Mouse (Mus musculus) ovary, postnatal 10 days (tissue): ENCODE results near the gene Vps41.

Source experiments
- DNase-seq: peaks from one replicate; pipeline ENCODE4 v3.0.0; 2022; ENCODE audit warnings: low spot score

The Vps41 gene

DNA sequence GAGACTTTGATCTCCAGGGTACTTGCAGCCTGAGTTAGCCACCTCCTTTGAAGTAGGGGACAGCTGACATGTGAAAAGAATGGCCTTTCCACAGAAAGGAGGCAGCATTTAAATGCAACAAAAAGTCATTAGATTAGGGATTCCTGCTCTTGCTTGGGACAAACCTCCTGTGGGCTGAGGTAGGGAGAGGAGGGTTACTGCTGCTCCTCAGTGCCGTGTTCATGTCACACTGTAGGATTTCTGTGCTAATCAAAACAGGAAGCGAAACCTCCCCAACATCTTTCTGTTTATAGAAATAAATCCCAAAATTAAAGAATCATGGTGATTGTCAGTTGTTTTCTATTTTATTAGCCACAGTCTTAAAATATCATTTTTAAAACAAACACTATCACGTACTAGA lies 77.4 kb downstream of the Vps41 start:
- DNase-seq = no peak

DNA sequence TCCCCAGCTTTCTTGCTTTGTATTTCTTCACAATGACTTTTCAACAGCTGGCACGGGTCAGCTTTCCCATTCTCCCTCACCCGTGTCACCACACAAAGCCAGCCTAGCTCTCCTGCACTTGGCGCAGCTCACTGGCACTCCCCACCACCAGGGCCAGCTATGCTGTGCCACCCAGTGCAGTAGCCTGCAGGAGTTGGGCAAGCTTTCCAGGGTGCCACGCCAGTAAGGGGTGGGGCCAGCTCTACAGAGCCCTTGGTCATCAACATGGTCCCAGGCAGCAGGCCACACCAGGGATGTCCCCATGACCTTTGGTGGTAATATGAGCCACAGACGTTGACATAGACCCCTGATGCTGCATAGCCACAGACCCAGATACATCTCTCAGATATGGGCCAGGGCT lies 80.5 kb downstream of the Vps41 start:
- no peak for DNase-seq

DNA sequence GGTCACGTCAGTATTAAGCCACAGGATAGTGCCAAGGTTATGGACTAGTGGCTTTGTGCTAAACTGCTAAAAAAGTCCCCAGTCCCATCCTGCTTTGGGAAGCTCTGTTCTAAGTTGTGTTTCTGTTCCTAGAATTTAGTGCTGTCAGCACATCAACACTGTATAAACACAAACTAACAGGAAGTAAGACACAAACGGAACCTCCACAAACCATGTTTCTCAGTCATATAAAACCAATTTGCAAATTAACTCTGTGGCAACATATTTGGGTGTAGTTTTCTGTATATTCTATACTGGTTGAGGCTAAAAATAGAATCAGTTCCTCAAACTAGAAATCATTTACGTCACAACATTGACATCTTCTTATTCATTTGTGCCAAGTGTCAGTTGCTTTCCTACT lies 83.3 kb downstream of the Vps41 start:
- no peak for DNase-seq

DNA sequence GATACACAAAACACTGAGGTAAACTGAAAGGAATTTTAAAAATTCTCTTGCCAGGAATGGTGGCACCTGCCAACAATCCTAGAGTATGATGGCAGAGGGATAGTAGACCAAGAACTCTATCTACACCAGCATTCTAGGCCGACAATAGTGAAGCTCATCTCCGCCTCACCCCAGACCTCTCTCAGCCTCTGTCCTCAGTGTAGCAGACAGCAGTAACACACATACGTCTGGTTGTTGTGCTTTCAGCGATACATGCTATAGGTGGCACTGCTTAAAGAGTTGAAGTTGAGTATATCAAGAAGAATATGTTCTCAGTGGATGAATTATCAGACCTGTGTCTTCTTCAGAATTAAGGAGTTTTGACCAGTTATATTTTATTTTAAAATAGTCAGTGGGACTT lies 92.4 kb downstream of the Vps41 start:
- DNase-seq = no peak

DNA sequence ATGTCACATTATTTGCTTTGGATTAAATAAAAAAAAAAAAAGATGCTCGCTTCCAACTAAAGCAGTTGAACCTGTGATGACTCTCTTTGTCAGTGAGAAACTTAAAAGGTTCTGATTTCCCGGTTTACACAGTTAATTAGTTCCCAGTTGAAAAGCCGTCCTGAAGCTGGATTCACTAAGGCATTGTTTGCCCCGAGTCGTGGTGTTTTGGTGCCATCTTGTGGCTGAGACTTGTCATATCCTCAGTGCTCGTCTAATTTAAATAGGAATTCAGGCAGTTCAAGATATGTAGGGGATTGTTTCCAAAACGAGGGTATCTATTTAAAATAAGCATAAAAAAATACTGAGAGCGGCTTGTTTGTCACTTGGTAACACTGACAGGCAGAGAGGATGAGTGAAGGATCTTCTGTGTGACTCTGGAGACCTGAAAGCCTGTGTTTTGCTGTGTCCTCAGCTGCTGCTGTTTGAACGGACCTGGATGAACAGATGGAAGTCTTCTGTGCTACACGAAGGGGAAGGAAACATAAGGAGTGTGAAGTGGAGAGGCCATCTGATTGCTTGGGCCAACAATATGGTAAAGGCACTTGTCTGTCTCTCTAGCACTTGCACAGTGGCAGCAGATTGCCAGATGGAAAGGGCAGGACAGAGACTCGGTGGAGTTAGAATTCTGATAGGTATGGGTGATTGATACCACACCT lies 93.0 kb downstream of the Vps41 start:
- DNase-seq = peak; percentile 28

DNA sequence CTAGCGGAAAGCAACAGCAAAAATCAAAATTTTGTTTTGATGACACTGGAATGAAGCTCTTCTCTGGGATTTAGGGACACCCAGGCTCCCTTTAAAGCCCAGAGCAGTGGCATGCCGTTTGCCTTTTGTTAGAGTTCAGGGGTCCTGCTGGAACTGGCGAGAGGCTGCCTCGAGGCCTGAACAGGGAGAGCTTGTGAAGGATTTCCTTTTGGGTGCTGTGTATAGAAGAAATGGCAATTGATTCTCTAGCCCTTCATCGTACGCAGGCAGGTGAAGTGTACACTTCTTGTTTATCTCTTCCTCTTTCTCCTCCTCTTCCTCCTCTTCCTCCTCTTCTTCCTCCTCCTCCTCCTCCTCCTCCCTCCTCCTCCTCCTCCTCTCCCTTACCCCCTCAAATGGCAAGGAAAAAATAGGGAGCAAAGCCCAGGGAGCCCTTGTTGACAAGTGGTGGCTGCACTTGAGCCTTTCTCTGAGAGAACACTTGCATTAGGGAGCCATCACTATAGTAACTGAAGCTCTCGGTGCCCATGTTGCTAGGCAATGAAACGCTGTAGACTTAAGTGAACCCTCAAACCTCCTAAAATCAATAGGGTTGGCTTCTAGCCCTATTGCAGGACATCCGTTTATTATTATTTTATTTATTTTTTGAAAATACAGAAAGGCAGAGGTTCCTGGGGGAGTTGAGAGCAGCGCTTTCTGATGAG lies 107.5 kb downstream of the Vps41 start:
- no peak for DNase-seq

DNA sequence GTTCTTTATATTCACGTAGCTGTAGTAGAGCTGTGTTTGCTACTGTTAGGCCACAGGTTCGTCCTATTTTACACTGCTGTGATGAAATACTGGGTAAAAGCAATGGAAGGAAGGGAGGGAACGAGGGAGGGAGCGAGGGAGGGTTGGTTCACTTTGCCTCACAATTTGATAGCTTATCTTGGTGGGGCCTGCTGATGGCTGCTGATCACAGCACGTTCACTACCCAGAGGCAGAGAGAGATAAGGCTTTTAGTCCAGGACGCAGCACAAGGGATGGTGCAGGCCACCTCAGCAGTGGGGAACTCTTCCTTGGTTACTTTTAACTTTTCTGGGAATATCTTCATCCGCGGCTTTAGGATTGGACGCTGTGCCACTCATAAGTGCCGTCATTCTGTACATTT lies 109.9 kb downstream of the Vps41 start:
- DNase-seq = no peak

DNA sequence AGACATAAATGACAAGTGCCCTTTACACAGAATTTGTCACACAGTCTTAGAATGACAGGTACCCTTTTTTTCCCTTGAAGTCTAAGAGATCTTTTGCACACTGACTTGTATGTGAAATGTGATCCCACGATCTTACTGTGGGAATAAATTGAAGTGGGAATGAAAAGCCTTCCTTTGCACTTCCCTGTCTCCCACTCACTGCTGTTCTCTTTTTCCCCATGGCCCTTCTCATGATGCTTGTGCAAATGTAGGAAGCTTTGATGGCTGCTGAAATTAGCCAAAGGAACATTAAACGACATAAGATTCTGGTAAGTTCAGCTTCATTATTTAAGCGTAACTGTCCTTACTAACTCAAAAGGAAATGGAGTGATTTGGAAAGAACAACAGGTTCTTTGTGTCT lies 113.4 kb downstream of the Vps41 start:
- no peak for DNase-seq

DNA sequence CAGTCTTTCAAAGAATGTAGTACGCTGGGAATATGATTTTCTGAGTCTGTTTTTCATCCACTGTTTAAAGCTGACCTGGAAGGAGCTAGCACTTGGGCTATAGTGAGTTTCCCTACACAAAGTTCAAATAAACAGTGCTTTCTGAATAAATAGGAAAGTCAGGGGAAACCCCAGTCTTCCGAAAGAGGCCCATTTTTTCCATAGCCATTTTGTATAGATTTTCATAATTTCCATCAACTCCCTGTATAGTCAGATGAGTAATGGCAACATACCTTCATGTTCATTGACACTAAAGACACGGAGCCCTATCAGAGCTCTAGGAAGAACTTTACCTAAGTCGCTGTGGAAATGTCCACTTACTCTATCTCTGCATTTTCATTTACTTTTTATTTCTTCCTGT lies 122.1 kb downstream of the Vps41 start:
- DNase-seq = no peak

DNA sequence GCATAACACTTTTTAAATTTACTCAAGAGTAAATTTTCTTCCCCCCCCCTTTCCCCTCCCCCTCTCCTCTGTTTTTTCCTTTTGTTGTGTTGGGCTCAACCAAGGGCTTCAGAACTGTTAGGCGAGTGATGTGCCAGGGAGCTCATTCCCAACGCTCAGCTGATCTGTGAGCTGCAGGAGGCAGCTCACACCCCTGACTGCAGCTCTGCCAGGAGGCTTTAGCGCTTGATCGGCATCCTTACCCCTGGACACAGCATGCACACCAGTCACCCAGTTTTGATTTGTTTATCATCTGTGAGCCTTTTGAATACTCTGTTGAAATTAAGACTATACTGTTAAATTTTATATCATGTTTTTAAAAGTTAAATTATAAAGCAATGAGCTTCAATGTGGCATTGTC lies 123.3 kb downstream of the Vps41 start:
- DNase-seq = no peak

DNA sequence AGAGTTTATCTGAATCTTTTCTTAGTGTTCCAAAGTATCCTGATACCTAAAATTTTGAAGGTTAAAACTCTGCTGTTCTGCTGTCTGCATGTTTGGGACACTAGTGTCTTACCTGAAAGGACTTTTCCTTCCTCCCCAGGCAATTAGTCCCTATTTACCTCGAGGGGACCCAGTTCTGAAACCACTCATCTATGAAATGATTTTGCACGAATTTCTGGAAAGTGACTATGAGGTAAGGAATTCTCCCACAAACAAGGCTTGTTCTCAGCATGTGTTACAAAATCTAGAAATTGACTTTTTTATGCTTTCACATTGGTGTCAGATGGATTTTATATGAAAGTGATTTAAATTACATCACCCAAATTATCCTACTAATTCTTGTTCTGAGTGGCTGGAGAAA lies 123.9 kb downstream of the Vps41 start:
- DNase-seq = no peak

DNA sequence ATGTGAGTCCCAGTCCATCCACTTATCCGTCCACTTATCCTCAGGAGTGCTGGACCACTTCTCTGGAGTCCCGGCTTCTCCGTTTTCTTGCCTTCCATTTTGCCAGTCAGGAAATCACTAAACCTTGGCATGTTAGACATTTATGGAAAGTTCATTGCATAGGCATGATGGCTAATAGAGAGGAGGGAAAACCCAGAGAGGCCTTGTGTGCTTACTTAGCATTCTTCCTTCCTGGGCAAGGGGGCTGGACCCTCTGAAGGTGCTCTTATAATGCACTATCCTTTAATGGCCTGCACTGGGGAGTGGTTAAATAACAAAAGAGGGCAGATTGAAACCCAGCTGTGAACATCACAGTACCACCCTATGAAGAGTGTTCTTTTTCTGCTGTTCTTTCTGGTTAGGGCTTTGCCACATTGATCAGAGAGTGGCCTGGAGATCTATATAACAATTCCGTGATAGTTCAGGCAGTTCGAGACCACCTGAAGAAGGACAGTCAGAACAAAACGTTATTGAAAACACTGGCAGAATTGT lies 124.7 kb downstream of the Vps41 start:
- DNase-seq = no peak

DNA sequence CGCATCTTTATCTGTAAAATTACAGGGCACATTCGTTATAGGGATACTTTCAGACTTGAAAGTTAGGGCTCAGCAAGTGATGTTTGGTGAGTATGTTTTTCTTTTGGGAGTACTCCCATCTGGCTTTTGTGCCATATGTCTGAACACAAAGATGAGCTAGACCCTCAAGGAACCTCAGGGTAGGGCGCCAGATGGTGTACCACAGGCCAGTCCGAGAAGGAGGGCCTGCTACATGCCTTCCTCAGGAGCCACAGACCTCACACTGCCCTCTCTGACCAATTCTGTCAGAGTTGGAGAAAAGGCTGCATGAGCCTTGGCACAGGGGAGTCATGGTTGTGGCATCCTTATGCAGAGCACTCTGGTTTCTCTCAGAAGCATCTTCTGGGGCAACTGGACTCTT lies 125.5 kb downstream of the Vps41 start:
- no peak for DNase-seq

DNA sequence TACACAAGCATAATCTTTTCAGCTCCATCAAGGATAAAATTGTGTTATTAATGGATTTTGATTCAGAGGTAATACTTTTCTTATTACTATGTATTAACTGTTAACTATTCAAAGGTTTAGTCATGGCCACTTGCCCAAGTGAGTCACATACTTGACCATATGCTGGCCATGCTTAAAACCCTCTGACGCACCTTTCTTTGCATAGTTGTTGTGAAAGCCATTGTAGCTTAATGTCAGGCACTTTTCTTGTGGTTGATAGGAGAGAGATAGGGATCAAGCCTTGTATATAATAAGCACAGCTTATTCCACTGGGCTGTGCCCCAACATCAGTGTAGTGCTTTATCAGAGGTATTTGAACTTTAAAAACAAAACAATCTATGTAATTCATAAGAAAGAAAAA lies 126.5 kb downstream of the Vps41 start:
- no peak for DNase-seq

DNA sequence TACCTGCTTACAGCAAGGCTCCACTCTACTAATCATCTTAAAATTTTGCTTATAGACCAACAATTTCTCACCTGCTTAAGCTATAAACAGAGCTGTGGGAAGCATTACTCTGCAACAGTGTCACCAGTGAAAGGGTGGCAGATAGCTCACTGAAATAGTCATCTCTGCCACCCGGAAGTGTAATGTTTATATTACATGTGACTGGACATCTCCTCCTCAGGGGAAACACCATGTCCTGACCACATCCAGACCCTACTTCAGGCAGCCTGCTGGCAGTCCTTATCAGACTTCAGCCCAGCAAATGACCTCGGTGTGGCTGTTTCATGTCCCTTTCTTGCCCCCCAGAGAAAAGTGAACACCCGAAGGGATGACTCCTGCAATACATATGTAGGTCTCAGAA lies 130.3 kb downstream of the Vps41 start:
- no peak for DNase-seq

DNA sequence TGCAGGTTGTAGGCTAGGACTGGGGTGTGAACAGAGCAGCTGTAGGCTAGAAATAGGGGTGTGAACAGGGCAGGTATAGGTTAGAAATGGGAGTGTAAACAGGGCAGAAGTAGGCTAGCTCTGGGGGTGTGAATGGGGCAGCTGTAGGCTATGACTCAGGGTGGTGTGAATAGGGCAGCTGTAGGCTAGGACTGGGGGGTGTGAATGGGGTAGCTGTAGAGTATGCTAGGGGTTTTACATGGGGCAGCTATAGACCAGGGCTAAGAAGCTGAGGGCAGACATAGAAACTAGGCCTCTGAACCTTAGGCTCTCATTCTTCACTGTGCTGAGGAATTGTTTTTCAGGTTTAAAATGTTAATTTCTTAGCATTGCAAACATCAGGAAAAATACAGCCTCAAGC lies 132.5 kb downstream of the Vps41 start:
- no peak for DNase-seq

DNA sequence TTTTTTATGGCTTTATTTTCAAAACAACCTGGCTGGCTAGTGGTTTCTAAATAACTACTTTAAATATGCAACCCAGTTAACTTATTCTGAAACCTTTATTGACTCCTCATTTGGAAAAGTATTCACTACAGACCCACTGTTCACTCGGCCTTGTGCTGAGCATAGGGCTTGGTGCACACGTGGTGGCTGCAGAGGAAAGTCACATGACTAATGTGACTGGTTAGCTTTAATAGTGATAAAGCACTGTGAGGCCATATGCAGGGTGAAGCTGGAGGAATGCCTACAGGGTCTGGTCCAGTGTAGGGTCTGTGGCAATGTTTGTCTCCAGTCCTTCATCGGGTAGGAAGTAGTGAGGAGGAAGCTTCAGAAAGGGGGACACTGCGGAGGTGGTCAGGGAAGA lies 134.1 kb downstream of the Vps41 start:
- DNase-seq = no peak

DNA sequence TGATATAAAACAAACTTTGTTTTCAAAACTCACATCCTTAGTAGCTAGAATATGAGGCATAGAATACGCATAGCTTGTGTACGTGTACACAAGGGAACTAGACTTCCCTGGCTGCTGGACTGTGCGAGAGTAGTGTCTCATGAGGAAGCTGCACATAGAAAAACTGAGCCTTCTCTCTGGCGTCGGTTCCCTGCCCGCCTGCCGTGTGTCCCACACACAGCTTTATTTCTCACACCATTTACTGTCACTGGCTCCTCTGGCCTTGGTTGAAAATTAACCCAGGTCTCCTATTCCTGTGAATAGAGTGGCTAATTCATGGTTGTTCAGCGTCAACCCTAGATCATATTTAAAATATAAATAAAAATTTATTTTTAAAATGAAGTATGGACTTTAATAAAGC lies 135.6 kb downstream of the Vps41 start:
- no peak for DNase-seq

DNA sequence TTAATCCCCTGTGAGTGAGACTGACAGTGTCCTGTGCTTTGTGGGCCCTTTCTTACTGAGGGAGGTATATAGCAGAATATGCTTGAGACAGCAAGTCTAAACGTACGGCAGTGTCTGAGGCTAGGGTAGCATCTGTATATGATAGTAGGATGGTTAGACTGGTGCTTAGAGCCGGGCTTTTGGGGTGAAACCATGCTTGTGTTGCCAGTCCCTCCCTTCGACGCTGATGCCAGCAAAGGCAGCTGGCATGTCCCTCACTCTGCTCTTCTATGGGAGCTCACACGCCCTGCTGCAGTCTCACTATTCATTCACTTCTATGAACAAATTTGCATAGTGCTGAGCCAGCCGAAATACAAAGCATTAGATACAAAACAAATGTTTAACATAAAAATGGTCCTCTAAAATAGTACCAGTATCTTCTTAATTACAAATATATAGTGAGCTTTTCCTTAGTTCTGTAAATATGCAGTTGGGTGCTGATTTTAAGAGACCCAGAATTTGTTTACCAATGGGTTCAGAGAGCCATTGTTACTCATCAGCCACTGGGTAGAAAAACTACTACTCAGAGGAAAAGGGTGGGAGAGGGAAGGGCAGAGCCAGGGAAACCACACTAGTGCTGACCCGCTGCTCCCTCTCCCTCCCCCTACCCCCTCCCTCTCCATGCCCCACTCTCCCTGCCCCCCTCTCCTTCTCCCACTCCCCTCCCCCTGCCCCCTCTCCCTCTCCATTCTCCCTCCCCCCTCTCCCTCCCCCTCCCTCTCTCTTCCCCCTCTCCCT lies 139.1 kb downstream of the Vps41 start:
- DNase-seq = no peak

DNA sequence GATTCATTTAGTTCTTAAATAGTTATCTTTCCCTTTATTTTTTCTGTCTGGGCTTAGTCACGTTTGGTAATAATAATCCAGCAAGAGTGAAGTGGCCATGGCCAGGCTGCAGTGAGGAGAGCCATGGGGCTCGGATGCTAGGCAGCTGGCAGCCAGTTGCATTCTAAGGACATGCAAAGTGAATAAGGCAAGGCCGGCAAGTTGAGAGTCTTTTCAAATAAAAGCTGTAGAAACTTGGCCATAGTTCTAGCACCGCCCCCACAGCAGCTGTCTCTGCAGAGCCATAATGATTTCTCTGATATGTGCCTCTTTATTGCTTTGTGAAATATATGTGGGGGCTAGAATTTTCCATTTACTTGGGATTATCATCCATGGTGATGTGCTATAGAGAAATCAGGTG lies 141.1 kb downstream of the Vps41 start:
- DNase-seq = no peak

DNA sequence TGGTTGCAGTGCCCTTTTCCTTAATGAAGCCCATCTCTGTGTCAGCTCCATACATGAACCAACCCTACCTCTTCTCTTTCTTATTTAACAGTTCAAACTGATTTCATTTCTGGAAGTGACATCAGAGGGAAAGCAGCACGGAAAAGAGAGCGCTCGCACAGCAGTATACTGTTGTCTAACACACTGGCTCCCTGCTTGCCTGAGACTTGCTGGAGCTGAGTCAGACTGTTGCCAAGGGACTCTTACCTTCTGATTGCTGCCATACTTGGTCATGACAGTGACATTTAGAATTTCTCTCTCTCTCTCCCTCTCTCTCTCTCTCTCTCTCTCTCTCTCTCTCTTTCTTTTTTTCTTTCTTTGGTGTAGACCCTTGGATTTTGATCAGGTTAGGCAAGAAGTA lies 142.3 kb downstream of the Vps41 start:
- no peak for DNase-seq

DNA sequence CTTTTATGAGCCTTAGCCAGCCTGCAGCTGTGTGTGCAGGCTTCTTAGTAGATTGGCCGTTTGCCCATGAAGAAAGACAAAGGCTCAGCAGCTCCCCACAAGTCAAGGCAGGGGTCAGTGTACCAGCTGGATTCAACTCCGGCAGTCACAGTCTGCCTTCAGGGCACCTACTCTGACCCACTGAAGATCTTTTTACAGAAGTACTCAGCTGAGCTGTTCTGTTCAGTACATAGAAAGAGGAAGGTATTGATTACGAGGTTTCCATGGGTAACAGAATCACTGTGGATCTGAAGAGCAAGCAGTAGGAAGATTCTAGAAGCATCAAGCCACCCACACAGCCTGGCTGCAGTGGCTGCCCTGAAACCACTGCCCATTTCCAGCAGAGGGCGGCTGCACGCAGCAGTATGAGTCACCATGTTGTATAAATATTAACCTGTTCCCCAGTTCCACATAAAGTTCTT lies 151.0 kb downstream of the Vps41 start:
- no peak for DNase-seq

DNA sequence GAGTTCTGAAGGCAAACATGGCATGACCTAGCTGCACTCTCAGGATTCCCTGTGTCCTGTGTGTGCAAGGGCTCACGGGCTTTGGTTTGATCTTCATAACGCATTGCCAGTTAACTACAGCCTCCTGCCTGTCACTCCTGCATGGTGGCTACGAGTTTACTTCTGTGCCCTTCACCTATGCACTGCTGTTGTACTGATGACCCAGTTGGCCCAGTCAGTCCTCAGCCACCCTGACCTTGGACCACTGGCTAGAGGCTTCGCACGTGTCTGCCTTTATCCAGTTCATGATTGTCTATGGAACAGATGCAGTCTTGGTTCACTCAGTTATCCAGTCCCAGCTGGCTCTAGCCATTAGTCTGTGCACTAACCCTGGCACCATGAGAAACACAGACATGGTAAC lies 151.7 kb downstream of the Vps41 start:
- DNase-seq = no peak
